Mouse (Mus musculus): ENCODE measurements around the gene H6pd.

Gene H6pd

DNA sequence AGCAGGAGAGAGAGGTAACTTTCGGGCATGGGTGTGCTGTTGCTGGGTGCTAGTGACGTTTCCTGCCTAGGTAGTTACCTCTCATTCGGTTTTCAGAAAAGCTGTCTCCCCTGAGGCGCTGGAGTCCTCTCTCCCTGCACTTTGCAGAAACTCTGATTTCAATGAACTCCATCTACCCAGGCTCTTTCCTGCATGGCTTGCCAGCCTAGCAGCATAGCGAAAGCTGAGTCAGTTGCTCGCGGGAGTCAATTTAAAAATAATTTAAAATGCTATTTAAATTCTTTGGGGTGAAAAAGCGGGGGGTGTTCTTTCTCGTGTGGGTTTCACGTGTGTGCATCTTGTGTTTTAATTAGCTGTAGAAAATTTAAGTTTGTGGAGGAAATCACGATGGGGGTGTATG is 21.1 kb upstream of the H6pd start:
- in situ Hi-C loops (cut with MboI; ENCODE audit: unreplicated experiment in 2 of 2) = loop anchor here (10.0 kb wide), 1 partner anchor 65 kb away; no protein-coding TSS in a partner anchor

DNA sequence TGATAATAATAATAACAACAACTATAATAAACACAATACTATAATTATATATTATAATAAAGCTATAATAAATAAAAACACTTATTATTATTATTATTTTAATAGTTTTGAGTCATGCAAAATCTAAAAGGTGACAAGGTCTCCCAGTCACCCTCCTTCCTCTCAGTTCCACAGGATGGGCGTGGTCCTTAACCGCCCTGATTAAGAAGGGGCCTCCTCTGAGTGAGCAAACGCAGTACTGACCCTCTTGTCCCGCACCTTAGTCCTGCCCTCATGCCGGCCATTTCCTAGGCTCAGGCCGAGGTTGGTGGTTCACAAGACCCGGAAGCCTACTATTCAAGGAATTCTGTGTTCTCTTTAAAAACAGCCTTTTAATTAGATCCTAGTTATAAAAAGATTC is 14.7 kb upstream of the H6pd start:
- in situ Hi-C loops (cut with MboI; ENCODE audit: unreplicated experiment in 2 of 2) = no loop called here

DNA sequence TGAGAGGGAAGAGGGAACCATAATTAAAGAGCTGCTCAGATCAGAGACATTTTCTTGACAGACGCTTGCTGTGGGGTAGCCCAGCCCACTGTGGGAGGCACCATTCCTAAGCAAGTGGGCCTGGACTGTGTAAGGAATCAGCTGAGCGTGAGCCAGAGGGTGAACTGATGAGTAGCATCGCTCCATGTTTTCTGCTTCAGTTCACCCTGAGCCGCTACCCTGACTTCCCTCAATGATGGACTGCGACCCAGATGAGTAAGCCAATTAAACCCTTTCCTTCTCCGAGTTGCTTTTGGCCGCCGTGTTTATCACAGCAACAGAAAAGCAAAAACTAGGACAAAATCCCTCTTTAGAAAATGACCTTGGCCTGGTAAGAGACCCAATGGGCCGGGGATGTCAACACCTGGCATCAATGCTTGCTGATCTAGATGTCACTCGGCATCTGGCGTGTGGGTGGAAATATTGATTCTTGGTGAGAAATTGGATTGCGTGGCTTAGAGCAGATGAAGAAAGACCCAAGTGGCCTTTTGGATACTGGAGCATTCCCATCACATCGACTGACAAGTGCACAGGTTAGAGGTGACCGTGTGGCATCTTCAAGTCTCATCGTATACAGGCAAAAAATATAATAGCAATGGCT is 11.0 kb upstream of the H6pd start:
- in situ Hi-C loops (cut with MboI; ENCODE audit: unreplicated experiment in 2 of 2) = no loop called here

GRCm38 (mm10) chr4:150015436-150015835 is 6.6 kb upstream of the H6pd start:
- in situ Hi-C loops (cut with MboI; ENCODE audit: unreplicated experiment in 2 of 2) = no loop called here

GRCm38 (mm10) chr4:150014378-150015091 is 5.7 kb upstream of the H6pd start:
- in situ Hi-C loops (cut with MboI; ENCODE audit: unreplicated experiment in 2 of 2) = no loop called here

GRCm38 (mm10) chr4:150013805-150014204 is 5.0 kb upstream of the H6pd start:
- in situ Hi-C loops (cut with MboI; ENCODE audit: unreplicated experiment in 2 of 2) = no loop called here

DNA sequence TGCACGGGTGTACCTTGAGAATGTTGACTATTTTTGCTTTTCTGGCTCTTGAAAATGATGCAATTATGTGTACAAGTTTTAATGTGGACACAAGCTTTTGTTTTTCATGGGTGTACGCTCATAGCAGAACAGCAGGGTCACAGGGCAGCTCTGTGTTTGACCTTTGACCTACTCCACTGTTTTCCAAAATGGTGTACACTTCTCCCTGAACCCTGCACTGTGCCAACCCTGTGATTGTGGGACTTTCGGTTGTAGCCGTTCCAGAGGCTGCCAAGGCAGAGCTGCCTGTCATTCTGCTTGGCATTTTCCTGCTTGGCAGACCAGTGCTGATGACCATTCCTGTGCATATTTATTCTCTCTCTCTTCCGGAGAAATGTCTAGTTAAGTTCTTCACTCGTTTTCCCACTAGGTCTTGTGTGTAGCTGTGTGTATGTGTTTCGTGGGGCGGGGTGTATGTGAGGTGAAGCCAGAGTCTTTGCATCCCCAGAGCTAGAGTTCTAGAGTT is 4.4 kb upstream of the H6pd start:
- in situ Hi-C loops (cut with MboI; ENCODE audit: unreplicated experiment in 2 of 2) = no loop called here

DNA sequence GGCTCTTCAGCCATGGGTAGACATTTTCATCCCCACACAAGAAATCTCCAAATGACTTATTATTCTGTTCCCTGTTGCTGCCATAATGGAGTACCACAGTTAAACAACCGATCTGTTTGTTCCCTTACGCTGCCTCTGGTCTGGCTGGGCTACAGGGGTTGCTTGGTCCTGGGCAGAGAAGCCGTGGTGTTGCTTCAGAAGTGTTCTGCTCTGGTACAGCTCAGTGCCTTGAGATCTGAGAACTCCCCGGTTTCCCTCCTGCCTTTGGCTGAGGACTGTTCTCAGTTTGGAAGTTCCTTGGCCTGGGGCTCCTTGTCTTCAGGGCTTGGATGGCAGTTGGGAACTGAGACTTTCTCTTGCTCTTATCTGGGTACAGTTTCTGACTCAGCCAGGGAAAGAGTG is 3.5 kb upstream of the H6pd start:
- in situ Hi-C loops (cut with MboI; ENCODE audit: unreplicated experiment in 2 of 2) = no loop called here

DNA sequence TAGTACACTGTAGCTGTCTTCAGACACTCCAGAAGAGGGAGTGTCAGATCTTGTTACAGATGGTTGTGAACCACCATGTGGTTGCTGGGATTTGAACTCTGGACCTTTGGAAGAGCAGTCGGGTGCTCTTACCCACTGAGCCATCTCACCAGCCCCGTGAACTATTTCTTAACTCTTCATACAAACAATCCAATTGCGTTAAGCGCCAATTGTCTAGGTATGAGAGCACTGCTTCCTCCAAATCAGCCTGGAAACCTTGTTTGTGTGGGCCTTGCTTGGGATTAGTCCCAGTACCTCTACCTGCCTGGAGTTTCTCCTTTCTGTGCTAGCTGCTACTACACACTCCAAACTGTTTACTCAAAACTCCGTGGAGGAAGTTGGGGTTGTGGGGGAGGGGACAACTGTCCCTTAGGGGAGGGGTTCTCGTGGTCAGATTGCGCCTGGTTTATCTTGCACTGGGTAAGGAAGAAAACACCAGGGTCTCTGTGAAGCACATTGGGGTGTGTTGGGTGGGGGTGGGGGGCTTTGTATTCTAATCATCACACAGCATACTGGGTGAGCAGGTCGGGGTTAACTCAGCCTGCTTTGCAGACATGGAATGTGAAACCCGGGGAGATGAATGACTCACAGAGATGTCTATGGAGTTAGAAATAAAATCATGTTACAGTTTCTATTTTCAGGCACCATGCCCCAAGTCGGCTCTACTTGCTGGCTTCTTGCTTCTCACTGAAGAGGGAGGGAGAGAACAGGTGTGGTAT is 2.9 kb upstream of the H6pd start:
- in situ Hi-C loops (cut with MboI; ENCODE audit: unreplicated experiment in 2 of 2) = no loop called here

GRCm38 (mm10) chr4:150010054-150010730 is 1.4 kb upstream of the H6pd start:
- in situ Hi-C loops (cut with MboI; ENCODE audit: unreplicated experiment in 2 of 2) = no loop called here

GRCm38 (mm10) chr4:150009587-150009930 is 736 bp upstream of the H6pd start:
- in situ Hi-C loops (cut with MboI; ENCODE audit: unreplicated experiment in 2 of 2) = no loop called here

GRCm38 (mm10) chr4:150008325-150008852 is 434 bp downstream of the H6pd start:
- in situ Hi-C loops (cut with MboI; ENCODE audit: unreplicated experiment in 2 of 2) = no loop called here

- in situ Hi-C loops (cut with MboI; ENCODE audit: unreplicated experiment in 2 of 2) = no loop called here
Observed at GRCm38 (mm10) chr4:150007444-150007843, 1.4 kb downstream of the H6pd start.

DNA sequence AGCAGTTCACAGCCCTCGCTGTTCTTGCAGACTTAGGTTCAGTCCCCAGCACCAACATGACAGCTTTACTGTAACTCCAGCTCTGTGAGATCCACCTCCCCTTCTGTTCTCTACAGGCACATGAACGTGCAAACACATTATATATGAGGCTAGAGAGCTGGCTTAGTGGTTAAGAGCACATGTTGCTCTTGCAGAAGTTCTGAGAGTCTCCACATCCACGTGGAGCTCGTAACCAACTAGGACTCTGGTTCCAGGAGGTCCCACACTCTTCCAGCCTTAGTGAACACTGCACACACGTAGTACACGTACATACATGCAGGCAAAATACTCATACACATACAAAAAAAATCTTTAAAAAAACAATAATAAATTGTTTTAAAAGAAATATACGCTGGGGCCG is 1.8 kb downstream of the H6pd start:
- in situ Hi-C loops (cut with MboI; ENCODE audit: unreplicated experiment in 2 of 2) = no loop called here

- in situ Hi-C loops (cut with MboI; ENCODE audit: unreplicated experiment in 2 of 2) = no loop called here
Observed at GRCm38 (mm10) chr4:150006122-150006854, 2.5 kb downstream of the H6pd start.

- in situ Hi-C loops (cut with MboI; ENCODE audit: unreplicated experiment in 2 of 2) = no loop called here
Observed at GRCm38 (mm10) chr4:150005231-150005630, 3.6 kb downstream of the H6pd start.

DNA sequence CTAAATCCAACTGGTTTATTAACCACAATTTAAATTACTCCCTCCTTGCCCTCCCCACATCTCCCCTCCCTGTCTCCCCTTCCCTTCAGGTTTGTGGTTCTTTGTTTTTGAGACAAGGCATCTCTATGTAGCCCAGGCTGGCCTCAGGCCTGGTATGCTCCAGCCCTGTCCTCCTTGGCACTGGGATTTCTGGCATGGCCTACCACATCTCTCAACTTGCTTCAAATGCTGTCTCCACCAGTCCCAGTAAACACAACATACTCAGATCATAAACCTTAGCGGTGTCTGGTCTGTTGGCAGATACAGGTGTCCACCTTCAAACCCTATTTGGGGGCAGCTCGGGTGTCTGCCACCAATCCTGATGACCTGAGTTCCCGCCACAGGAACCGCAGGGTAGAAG is 5.2 kb downstream of the H6pd start:
- in situ Hi-C loops (cut with MboI; ENCODE audit: unreplicated experiment in 2 of 2) = no loop called here

GRCm38 (mm10) chr4:150003021-150003580 is 5.7 kb downstream of the H6pd start:
- in situ Hi-C loops (cut with MboI; ENCODE audit: unreplicated experiment in 2 of 2) = no loop called here

DNA sequence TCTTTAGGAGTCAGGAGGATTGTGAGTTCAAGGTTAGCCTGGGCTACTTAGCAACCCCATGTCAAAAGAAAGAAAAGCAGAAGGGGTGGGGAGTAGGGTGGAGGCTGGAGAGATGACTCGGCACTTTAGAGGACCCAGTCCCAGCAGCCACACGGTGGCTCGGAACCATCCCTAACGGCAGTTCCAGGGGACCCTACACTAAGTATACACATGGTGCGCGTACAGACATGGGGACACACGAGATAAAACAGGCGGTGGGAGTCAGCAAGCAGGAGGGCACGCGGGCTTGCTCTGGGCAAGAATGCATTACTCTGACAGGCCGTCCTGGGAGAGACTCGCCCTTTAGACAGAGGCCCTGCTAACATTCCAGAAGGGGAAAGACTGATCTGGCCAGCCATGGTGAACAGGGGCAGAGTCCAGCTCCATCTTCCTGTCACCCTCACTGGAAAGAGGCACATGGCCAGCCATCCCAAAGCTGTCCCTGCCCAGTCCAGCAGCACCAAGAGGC is 6.7 kb downstream of the H6pd start:
- in situ Hi-C loops (cut with MboI; ENCODE audit: unreplicated experiment in 2 of 2) = no loop called here
